8 mouse cellular contexts compared by ENCODE assay signal in the genomic region with DNA sequence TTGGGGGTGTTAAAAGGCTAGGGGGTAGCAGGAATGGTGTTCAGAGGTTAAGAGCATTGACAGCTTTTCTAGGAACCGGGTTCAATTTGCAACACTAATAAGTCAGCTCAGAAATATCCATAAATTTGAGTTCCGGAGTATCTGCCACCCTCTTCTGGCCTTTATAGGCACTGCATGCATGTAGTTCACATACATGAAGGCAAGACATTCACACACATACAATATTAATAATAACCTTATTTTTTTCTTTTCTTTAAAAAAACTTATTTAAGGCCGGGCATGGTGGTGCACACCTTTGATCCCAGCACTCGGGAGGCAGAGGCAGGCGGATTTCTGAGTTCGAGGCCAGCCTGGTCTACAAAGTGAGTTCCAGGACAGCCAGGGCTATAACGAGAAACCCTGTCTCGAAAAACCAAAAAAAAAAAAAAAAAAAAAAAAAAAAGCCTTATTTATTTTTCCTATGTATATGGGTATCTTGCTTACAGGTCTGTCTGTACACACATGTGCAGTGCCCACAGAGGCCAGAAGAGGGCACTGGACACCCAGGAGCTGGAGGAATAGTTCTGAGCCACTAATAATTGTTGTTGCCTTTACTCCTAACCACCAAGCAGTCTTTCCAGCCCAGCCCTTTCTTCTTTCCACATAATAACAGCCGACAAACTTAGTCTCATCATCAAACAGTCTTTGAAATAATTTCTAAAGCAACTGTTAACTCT. TPM values are rescaled to one million over a fixed set of nuclear protein-coding genes. Genes with fewer than 3 reads are reported as not detected.
DNase-seq lines count a peak whose midpoint lies in the region; ATAC-seq and TF ChIP-seq lines count a peak whose summit lies in the region.

No protein-coding gene starts in this region.

- peak in 1 of 2 experiments; percentile 47 for DNase-seq in left cerebral cortex, adult 2 months (ENCODE audit: extremely low spot score in 1 of 2, low spot score in 2 of 2)
- no peak for DNase-seq in left cerebral cortex, adult 8-10 months (ENCODE audit: low spot score in 2 of 2)
- DNase-seq in NIH3T3 (ENCODE audit: low read depth): peak; percentile 80
- DNase-seq in cerebellum, postnatal 14 days: peak; percentile 85 to 90
- peak; percentile 57 to 80 for DNase-seq in heart, postnatal 10 days
- peak; percentile 52 to 53 for DNase-seq in right cerebral cortex, adult 2 months (ENCODE audit: low spot score in 2 of 2)
- no peak for DNase-seq in ovary, postnatal 14 days (ENCODE audit: low spot score)

- intact Hi-C loops in left cerebral cortex, adult 2 months (cut with DNase I): no loop called here
- intact Hi-C loops in heart, postnatal 10 days (cut with DNase I): loop anchor here (2.0 kb wide), 1 partner anchor 69 kb away; no protein-coding TSS in a partner anchor

- TF ChIP-seq CTCF in left cerebral cortex, adult 2 months (IDR thresholded peaks at IDR 0.05): peak; percentile 44

- H3K4me2 ChIP-seq in liver, embryonic 12.5 days: no peak overlapping the region

- H3K4me1 ChIP-seq in liver, embryonic 12.5 days: peaks cover 6% of the 10 kb centered on the region

- H3K36me3 ChIP-seq in liver, embryonic 12.5 days: peaks cover 94% of the 10 kb centered on the region

- 0 out of 2 replicates have a peak, but pooled peaks have one; percentile 55 for ATAC-seq in liver, embryonic 12.5 days

- no peaks in the 10 kb centered on the region for H3K9me3 ChIP-seq in liver, embryonic 12.5 days (replicated peaks)

- WGBS in liver, embryonic 12.5 days (ENCODE audit: insufficient replicate concordance): 81% methylated on average over 9 of the region's 9 CpGs

- H3K4me3 ChIP-seq in left cerebral cortex, adult 2 months: no peak overlapping the region
- H3K4me3 ChIP-seq in liver, embryonic 12.5 days: no peak overlapping the region

- no peaks in the 10 kb centered on the region for H3K27me3 ChIP-seq in liver, embryonic 12.5 days (replicated peaks)

- no peak overlapping the region for H3K27ac ChIP-seq in left cerebral cortex, adult 2 months
- H3K27ac ChIP-seq in liver, embryonic 12.5 days: no peak overlapping the region

- H3K9ac ChIP-seq in liver, embryonic 12.5 days: no peak overlapping the region

RNA-seq across cellular contexts. Expression of a gene that starts 9.6 kb away (rescaled TPM):
- total RNA-seq in left cerebral cortex, adult 2 months (2021): 100 to 1,000 TPM; 222 to 229 TPM
- total RNA-seq in left cerebral cortex, adult 8-10 months (2022): 100 to 1,000 TPM; 201 to 221 (median 205) TPM
- total RNA-seq in heart, postnatal 10 days (2021): 100 to 1,000 TPM; 215 to 217 TPM
- 330 and 342 TPM in 2 replicates for polyA plus RNA-seq in liver, embryonic 12.5 days (2016; fragmentation: Nextera tagmentation; extraction: Ambion mirVana)

RNA-seq across cellular contexts. Expression of a gene that starts 32.3 kb away (rescaled TPM):
- total RNA-seq in left cerebral cortex, adult 2 months (2021): 100 to 1,000 TPM; 238 to 248 TPM
- total RNA-seq in left cerebral cortex, adult 8-10 months (2022): 100 to 1,000 TPM; 193 to 209 (median 196) TPM
- total RNA-seq in heart, postnatal 10 days (2021): 10 to 100 TPM; 15.6 to 16.5 TPM
- polyA plus RNA-seq in liver, embryonic 12.5 days (2016; fragmentation: Nextera tagmentation; extraction: Ambion mirVana): 14.5 and 16.7 TPM in 2 replicates

RNA-seq across cellular contexts. Expression of a gene that starts 38.3 kb away (rescaled TPM):
- total RNA-seq in left cerebral cortex, adult 2 months (2021): 10 to 100 TPM; 51.5 to 56.3 TPM
- total RNA-seq in left cerebral cortex, adult 8-10 months (2022): 10 to 100 TPM; 52.6 to 75.9 (median 58.6) TPM
- 10 to 100 TPM; 26.8 to 32.9 TPM for total RNA-seq in heart, postnatal 10 days (2021)
- 14.4 and 14.9 TPM in 2 replicates for polyA plus RNA-seq in liver, embryonic 12.5 days (2016; fragmentation: Nextera tagmentation; extraction: Ambion mirVana)

Comparison
In these comparisons a context has a peak if more than half of its experiments do, and no peak if none do; other contexts are left out.
1. DNase-seq: peak in NIH3T3 (single experiment), cerebellum, postnatal 14 days (2 of 2), heart, postnatal 10 days (2 of 2) and right cerebral cortex, adult 2 months (2 of 2); none in left cerebral cortex, adult 8-10 months (0 of 2) and ovary, postnatal 14 days (single experiment).
2. RNA of a gene that starts 32.3 kb away (total RNA-seq): 238 to 248 TPM in left cerebral cortex, adult 2 months and 193 to 209 TPM in left cerebral cortex, adult 8-10 months; 15.6 to 16.5 TPM in heart, postnatal 10 days; every median in the first group is over 10 times any median in the second.